Mouse (Mus musculus) myocyte (in vitro differentiated cells): Measurements from ENCODE around the gene Hcfc2. TPM values are rescaled to one million over a fixed set of nuclear protein-coding genes. Genes with fewer than 3 reads are reported as not detected.

Experiments used
- H3K27me3 ChIP-seq: one replicate; pipeline ENCODE4 v1.6.1; 2011; ENCODE audit not compliant: control insufficient read depth, insufficient read depth, insufficient read length
- H3K36me3 ChIP-seq: one replicate; pipeline ENCODE4 v1.6.1; 2011; ENCODE audit not compliant: control insufficient read depth, insufficient read depth
- H3K4me2 ChIP-seq: one replicate; pipeline ENCODE4 v1.6.1; 2011; ENCODE audit warnings: low read depth, control low read depth
- H3K4me3 ChIP-seq: one replicate; pipeline ENCODE4 v1.5.1; 2011; ENCODE audit warnings: mild to moderate bottlenecking, control low read depth, moderate library complexity
- H3K79me2 ChIP-seq: one replicate; pipeline ENCODE4 v1.6.1; 2011; ENCODE audit not compliant: control insufficient read depth, insufficient read depth
- H3ac ChIP-seq: one replicate; pipeline ENCODE4 v1.6.1; 2011; ENCODE audit not compliant: control insufficient read depth, insufficient read length
- CEBPB ChIP-seq: IDR thresholded peaks from 2 replicates; pipeline ENCODE4 v1.6.1; 2011; ENCODE audit warnings: mild to moderate bottlenecking, moderate library complexity; ENCODE audit not compliant: poor library complexity, insufficient read depth, severe bottlenecking
- E2F4 ChIP-seq: IDR thresholded peaks from one replicate; pipeline ENCODE4 v1.6.1; 2011; ENCODE audit warnings: mild to moderate bottlenecking, control low read depth, moderate library complexity; ENCODE audit not compliant: insufficient read depth
- MAX ChIP-seq: IDR thresholded peaks from one replicate; pipeline ENCODE4 v1.6.1; 2011; ENCODE audit warnings: low read depth, mild to moderate bottlenecking, control low read depth
- MYOD1 ChIP-seq, 3 experiments: IDR thresholded peaks; one replicate each; pipeline ENCODE4 v1.6.1; 2011; ENCODE audit warnings: control low read depth in 2 of 3, low read depth in 2 of 3, mild to moderate bottlenecking in 2 of 3, moderate library complexity in 1 of 3; ENCODE audit not compliant: insufficient read length in 2 of 3, control insufficient read depth in 1 of 3
- MYOG ChIP-seq, 3 experiments: IDR thresholded peaks; one replicate each; pipeline ENCODE4 v1.6.1; 2011; ENCODE audit warnings: control low read depth in 2 of 3, low read depth in 2 of 3, mild to moderate bottlenecking in 2 of 3; ENCODE audit not compliant: insufficient read length in 2 of 3, control insufficient read depth in 1 of 3, insufficient read depth in 1 of 3
- POLR2A ChIP-seq: IDR thresholded peaks from one replicate; pipeline ENCODE4 v1.6.1; 2011; ENCODE audit warnings: low read depth, mild to moderate bottlenecking, control low read depth, moderate library complexity; ENCODE audit not compliant: insufficient read length
- REST ChIP-seq: IDR thresholded peaks from one replicate; pipeline ENCODE4 v1.6.1; 2011; ENCODE audit warnings: mild to moderate bottlenecking, control low read depth, moderate library complexity; ENCODE audit not compliant: insufficient read depth, insufficient read length
- SRF ChIP-seq: IDR thresholded peaks from one replicate; pipeline ENCODE4 v1.6.1; 2011; ENCODE audit warnings: low read depth; ENCODE audit not compliant: control insufficient read depth, insufficient read length
- TCF12 ChIP-seq: IDR thresholded peaks from one replicate; pipeline ENCODE4 v1.6.1; 2011; ENCODE audit warnings: mild to moderate bottlenecking, control low read depth; ENCODE audit not compliant: poor library complexity, insufficient read depth, severe bottlenecking
- TCF3 ChIP-seq: IDR thresholded peaks from one replicate; pipeline ENCODE4 v1.6.1; 2011; ENCODE audit warnings: low read depth, control low read depth; ENCODE audit not compliant: insufficient read length
- USF1 ChIP-seq: IDR thresholded peaks from one replicate; pipeline ENCODE4 v1.6.1; 2011; ENCODE audit warnings: low read depth, mild to moderate bottlenecking, control low read depth, moderate library complexity
- polyA plus RNA-seq: library from polyadenylated mRNA; unstranded; fragments of >200 nt; fragmentation: generic; extraction: Trizol; gene quantifications from one replicate; pipeline ENCODE4 v1.2.1, GENCODE M21; 2012; ENCODE audit warnings: missing spikeins

The Hcfc2 gene
- polyA plus RNA-seq, 1 experiment, result 13.0 TPM

DNA sequence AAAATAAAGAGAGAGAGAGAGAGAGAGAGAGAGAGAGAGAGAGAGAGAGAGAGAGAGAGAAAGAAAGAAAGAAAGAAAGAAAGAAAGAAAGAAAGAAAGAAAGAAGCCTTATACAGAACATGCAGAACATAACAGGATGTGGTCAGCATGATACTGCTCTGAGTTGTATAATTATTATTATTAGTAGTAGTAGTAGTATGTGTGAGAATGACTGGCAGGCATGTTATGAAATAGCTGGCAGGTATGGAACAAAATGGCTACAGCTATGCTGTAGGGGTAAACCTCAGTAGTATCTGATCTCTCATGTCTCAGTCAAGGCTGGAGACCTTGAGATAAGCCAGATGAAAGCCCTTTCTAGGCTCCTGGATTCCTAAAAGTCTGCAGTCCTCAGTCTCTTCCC, 93.2 kb downstream of the Hcfc2 start:
- no peaks in the 10 kb centered on the region for H3K79me2 ChIP-seq
- H3K4me3 ChIP-seq, result no peak overlapping the region
- H3K4me2 ChIP-seq, result no peak overlapping the region
- no peaks in the 10 kb centered on the region for H3K36me3 ChIP-seq
- H3ac ChIP-seq, result no peak overlapping the region
- TF ChIP-seq TCF3 (no peak), MAX (no peak)
- no peaks in the 10 kb centered on the region for H3K27me3 ChIP-seq

DNA sequence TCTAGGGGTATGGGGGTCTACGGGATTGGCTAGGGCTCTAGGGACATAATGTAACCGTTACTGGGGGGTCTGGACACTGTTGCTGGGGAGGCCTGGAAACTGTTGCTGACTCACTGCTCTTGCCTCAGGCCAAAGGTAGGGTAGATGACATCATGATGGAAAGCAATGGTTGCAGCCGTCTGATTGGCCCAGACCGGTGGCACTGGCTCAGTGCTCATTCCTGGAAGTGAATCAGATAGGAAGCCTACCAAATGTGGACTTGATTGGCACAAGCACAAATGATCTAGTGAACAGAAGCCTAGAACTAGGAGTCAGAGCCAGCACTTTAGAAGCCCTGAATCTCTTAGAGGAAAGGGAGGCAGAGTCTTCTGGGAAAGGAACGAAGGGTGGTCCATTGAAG, 94.5 kb downstream of the Hcfc2 start:
- Histone ChIP-seq H3ac (no peak overlapping the region), H3K4me2 (no peak overlapping the region), H3K27me3 (no peaks in the 10 kb centered on the region), H3K36me3 (no peaks in the 10 kb centered on the region), H3K4me3 (no peak overlapping the region), H3K79me2 (no peaks in the 10 kb centered on the region)
- no peak for TF ChIP-seq POLR2A

DNA sequence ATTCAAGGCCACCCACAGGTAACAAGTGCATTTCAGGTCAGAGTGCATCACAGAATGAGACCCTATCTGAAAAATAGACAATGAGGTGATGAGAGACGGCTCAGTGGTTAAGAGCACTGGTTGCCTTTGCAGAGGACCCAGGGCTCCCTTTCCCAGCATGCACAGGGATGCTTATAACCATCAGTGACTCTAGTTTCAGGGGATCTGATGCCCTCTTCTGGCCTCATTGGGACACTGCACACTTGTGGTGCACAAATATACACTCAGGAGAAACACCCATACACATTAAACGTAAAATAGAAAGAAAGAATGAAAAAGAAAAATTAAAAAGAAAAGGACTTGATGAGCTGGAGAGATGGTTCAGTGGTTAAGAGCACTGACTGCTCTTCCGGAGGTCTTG, 95.8 kb downstream of the Hcfc2 start:
- H3K79me2 ChIP-seq, result no peaks in the 10 kb centered on the region
- no peak overlapping the region for H3K4me3 ChIP-seq

More for the DNA sequence above, 95.8 kb downstream of the Hcfc2 start:
- Histone ChIP-seq H3K4me2 (no peak overlapping the region), H3K27me3 (no peaks in the 10 kb centered on the region), H3ac (no peak overlapping the region), H3K36me3 (no peaks in the 10 kb centered on the region)
- no peak for TF ChIP-seq MYOG (IDR thresholded peaks at IDR 0.05; ENCODE audit: control insufficient read depth in 1 of 3, insufficient read depth in 1 of 3, insufficient read length in 2 of 3, low read depth in 2 of 3)
- no peak for TF ChIP-seq TCF3
- TF ChIP-seq POLR2A, result no peak
- TF ChIP-seq REST, result no peak
- no peak for TF ChIP-seq TCF12
- TF ChIP-seq USF1, result no peak
- no peak for TF ChIP-seq E2F4
- no peak for TF ChIP-seq MYOD1 (IDR thresholded peaks at IDR 0.05; ENCODE audit: control insufficient read depth in 1 of 3, insufficient read length in 2 of 3, low read depth in 2 of 3)
- no peak for TF ChIP-seq CEBPB
- TF ChIP-seq SRF, result no peak

Other genes starting within 250 kb of the Hcfc2 start
- not detected for gene Gm1553, start 203.5 kb upstream of the Hcfc2 start, polyA plus RNA-seq
- 13.4 TPM for gene 1190007I07Rik, start 72.9 kb upstream of the Hcfc2 start, polyA plus RNA-seq
- gene Tdg, start 66.3 kb upstream of the Hcfc2 start, polyA plus RNA-seq, result 18.2 TPM
- 2.8 TPM for gene Glt8d2, start 5.5 kb upstream of the Hcfc2 start, polyA plus RNA-seq
- gene Nfyb, start 68.0 kb downstream of the Hcfc2 start, polyA plus RNA-seq, result 7.4 TPM
- gene Txnrd1, start 137.8 kb downstream of the Hcfc2 start, polyA plus RNA-seq, result 77.0 TPM
- 0.43 TPM for gene Eid3, start 170.5 kb downstream of the Hcfc2 start, polyA plus RNA-seq